In genomic region chr12:87488683-87489082, GRCm38 (mm10) we compare ENCODE assay signal across 16 mouse cellular contexts. TPM values are rescaled to one million over a fixed set of nuclear protein-coding genes. Genes with fewer than 3 reads are reported as not detected.
"Had no signal": no experiment of that assay in that cellular context is flagged by ENCODE, and none has a peak within 500 bp of the region (broad histone marks: within the 10 kb centered on the region; RNA-seq: fewer than 3 reads in every experiment).

No protein-coding gene starts in this region.

RNA-seq across cellular contexts. Expression of gene Gm5788, which starts 5.8 kb away (rescaled TPM):
- total RNA-seq: megakaryocyte-erythroid progenitor cell, adult 5-6 weeks had no signal
- polyA plus RNA-seq: liver, embryonic 16.5 days; lung, embryonic 14.5 days; lung, embryonic 16.5 days; midbrain, embryonic 10.5 days; midbrain, embryonic 12.5 days; midbrain, embryonic 14.5 days; midbrain, embryonic 16.5 days; myocyte; neural tube, embryonic 11.5 days; neural tube, embryonic 13.5 days; neural tube, embryonic 15.5 days; small intestine, adult 2 months; stomach, embryonic 14.5 days; stomach, embryonic 16.5 days; thymus, postnatal 0 days had no signal

RNA-seq across cellular contexts. Expression of gene Gm8300, which starts 25.4 kb away (rescaled TPM):
- total RNA-seq: megakaryocyte-erythroid progenitor cell, adult 5-6 weeks had no signal
- polyA plus RNA-seq: liver, embryonic 16.5 days; lung, embryonic 14.5 days; lung, embryonic 16.5 days; midbrain, embryonic 10.5 days; midbrain, embryonic 12.5 days; midbrain, embryonic 14.5 days; midbrain, embryonic 16.5 days; neural tube, embryonic 11.5 days; neural tube, embryonic 13.5 days; neural tube, embryonic 15.5 days; small intestine, adult 2 months; stomach, embryonic 14.5 days; stomach, embryonic 16.5 days; thymus, postnatal 0 days had no signal
